ENCODE assay signal across 10 mouse cellular contexts in the genomic region with DNA sequence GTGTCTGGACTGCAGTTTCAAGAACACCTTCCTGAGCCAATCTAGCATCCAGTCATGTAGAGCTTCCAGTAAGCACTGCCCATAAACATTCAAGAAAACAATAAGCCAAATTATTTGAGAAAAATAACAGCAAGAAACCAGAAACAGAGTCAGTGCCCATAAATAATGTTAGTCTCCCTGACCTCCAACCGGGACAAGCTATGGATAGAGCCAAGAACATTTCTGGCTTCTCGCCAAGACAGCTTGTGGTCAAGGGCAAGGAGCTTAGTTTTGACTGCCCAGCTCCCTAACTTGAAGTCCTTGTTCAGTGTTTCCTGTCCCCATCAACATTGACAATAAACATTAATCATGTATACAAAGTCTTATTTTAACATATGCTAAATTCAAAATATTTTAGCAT.
A peak's percentile ranks its signal among the peaks of the same experiment; 100 is the strongest.
DNase-seq lines count a peak whose midpoint lies in the region; ATAC-seq lines count a peak whose summit lies in the region.
"Had no signal": no experiment of that assay in that cellular context is flagged by ENCODE, and none has a peak within 500 bp of the region (broad histone marks: within the 10 kb centered on the region; RNA-seq: fewer than 3 reads in every experiment).

No protein-coding gene starts in this region.

- no peaks in the 10 kb centered on the region for H3K4me1 ChIP-seq in embryonic facial prominence, embryonic 14.5 days (ENCODE audit: control insufficient read depth, insufficient read depth, low read length)
- peaks cover 8% of the 10 kb centered on the region; the same call in 1 of the 2 replicates for H3K4me1 ChIP-seq in embryonic facial prominence, embryonic 10.5 days
- H3K4me1 ChIP-seq in intestine, embryonic 16.5 days (ENCODE audit: control insufficient read depth, insufficient read depth, low read length) = no peaks in the 10 kb centered on the region
- H3K4me1 ChIP-seq: hindbrain, embryonic 10.5 days; limb, embryonic 15.5 days had no signal

- ATAC-seq in embryonic facial prominence, embryonic 14.5 days (ENCODE audit: low read depth) = no peak
- ATAC-seq in intestine, embryonic 16.5 days = no peak

- no peak overlapping the region for H3K27ac ChIP-seq in embryonic facial prominence, embryonic 14.5 days (replicated peaks; ENCODE audit: low read depth, low read length)
- H3K27ac ChIP-seq in embryonic facial prominence, embryonic 10.5 days (replicated peaks) = no peak overlapping the region
- H3K27ac ChIP-seq in intestine, embryonic 16.5 days (ENCODE audit: low read length) = no peak overlapping the region
- H3K27ac ChIP-seq: hindbrain, embryonic 10.5 days; limb, embryonic 15.5 days had no signal

- H3K9ac ChIP-seq in embryonic facial prominence, embryonic 14.5 days (ENCODE audit: low read depth, low read length) = no peak overlapping the region
- H3K9ac ChIP-seq in intestine, embryonic 16.5 days (ENCODE audit: low read depth, low read length) = no peak overlapping the region
- H3K9ac ChIP-seq: limb, embryonic 15.5 days had no signal

- no peak overlapping the region for H3K4me3 ChIP-seq in embryonic facial prominence, embryonic 14.5 days (ENCODE audit: low read depth, low read length)
- H3K4me3 ChIP-seq in embryonic facial prominence, embryonic 10.5 days = no peak overlapping the region
- no peak overlapping the region for H3K4me3 ChIP-seq in intestine, embryonic 16.5 days (ENCODE audit: low read length)
- H3K4me3 ChIP-seq: hindbrain, embryonic 10.5 days; limb, embryonic 15.5 days had no signal

- WGBS in embryonic facial prominence, embryonic 14.5 days = 72% methylated on average over 2 of the region's 2 CpGs
- WGBS in embryonic facial prominence, embryonic 10.5 days = 84% methylated on average over 2 of the region's 2 CpGs
- WGBS in intestine, embryonic 16.5 days = 65% methylated on average over 2 of the region's 2 CpGs

- H3K36me3 ChIP-seq in embryonic facial prominence, embryonic 14.5 days (ENCODE audit: control insufficient read depth, insufficient read depth, low read length) = no peaks in the 10 kb centered on the region
- no peaks in the 10 kb centered on the region for H3K36me3 ChIP-seq in embryonic facial prominence, embryonic 10.5 days (replicated peaks)
- H3K36me3 ChIP-seq in intestine, embryonic 16.5 days (ENCODE audit: control insufficient read depth, insufficient read depth, low read length) = no peaks in the 10 kb centered on the region
- H3K36me3 ChIP-seq: hindbrain, embryonic 10.5 days; limb, embryonic 15.5 days had no signal

- H3K9me3 ChIP-seq in embryonic facial prominence, embryonic 14.5 days (ENCODE audit: control insufficient read depth, low read length) = peaks cover 9% of the 10 kb centered on the region; the same call in 1 of the 2 replicates
- peaks cover 5% of the 10 kb centered on the region; the same call in 1 of the 2 replicates for H3K9me3 ChIP-seq in embryonic facial prominence, embryonic 10.5 days
- no peaks in the 10 kb centered on the region for H3K9me3 ChIP-seq in intestine, embryonic 16.5 days (ENCODE audit: control insufficient read depth, low read length)
- H3K9me3 ChIP-seq: hindbrain, embryonic 10.5 days; limb, embryonic 15.5 days had no signal

- DNase-seq in embryonic facial prominence, embryonic 14.5 days (ENCODE audit: low spot score) = peak; percentile 7
- DNase-seq in embryonic facial prominence, embryonic 10.5 days (ENCODE audit: low spot score) = no peak
- DNase-seq in NIH3T3 (ENCODE audit: low read depth) = peak; percentile 19
- peak; percentile 82 to 85 for DNase-seq in cerebellum, postnatal 10 days
- DNase-seq in kidney, postnatal 25 days = peak; percentile 56 to 59
- no peak for DNase-seq in frontal cortex, adult 2 months (ENCODE audit: extremely low spot score in 1 of 2, low spot score in 1 of 2)
- DNase-seq in embryo, embryonic 10 days (ENCODE audit: low spot score) = no peak

- no peaks in the 10 kb centered on the region for H3K27me3 ChIP-seq in embryonic facial prominence, embryonic 14.5 days (replicated peaks; ENCODE audit: control insufficient read depth, insufficient read depth, low read length)
- no peaks in the 10 kb centered on the region for H3K27me3 ChIP-seq in embryonic facial prominence, embryonic 10.5 days (replicated peaks; ENCODE audit: low read depth, poor library complexity, severe bottlenecking)
- no peaks in the 10 kb centered on the region for H3K27me3 ChIP-seq in intestine, embryonic 16.5 days (replicated peaks; ENCODE audit: control insufficient read depth, insufficient read depth, low read length)
- H3K27me3 ChIP-seq: limb, embryonic 15.5 days had no signal

- H3K4me2 ChIP-seq in embryonic facial prominence, embryonic 14.5 days (ENCODE audit: low read depth, low read length) = no peak overlapping the region
- no peak overlapping the region for H3K4me2 ChIP-seq in intestine, embryonic 16.5 days (ENCODE audit: low read depth, low read length)
- H3K4me2 ChIP-seq: limb, embryonic 15.5 days had no signal

Comparison
In these comparisons a context has a peak if more than half of its experiments do, and no peak if none do; other contexts are left out.
1. DNase-seq: peak in embryonic facial prominence, embryonic 14.5 days (single experiment), NIH3T3 (single experiment), cerebellum, postnatal 10 days (2 of 2) and kidney, postnatal 25 days (2 of 2); none in embryonic facial prominence, embryonic 10.5 days (single experiment), frontal cortex, adult 2 months (0 of 2) and embryo, embryonic 10 days (single experiment).